8 mouse cellular contexts compared by ENCODE assay signal in genomic region chr2:119028941-119029551, GRCm38 (mm10). TPM values are rescaled to one million over a fixed set of nuclear protein-coding genes. Genes with fewer than 3 reads are reported as not detected.
DNase-seq lines count a peak whose midpoint lies in the region; ATAC-seq lines count a peak whose summit lies in the region.

TSS of gene Ccdc32 (minus strand) at chr2:119029393.

- no peaks in the 10 kb centered on the region for H3K9me3 ChIP-seq in hindbrain, embryonic 11.5 days (ENCODE audit: control insufficient read depth, low read length)

- WGBS in hindbrain, embryonic 11.5 days, result under 1% methylated on average over 28 of the region's 28 CpGs

- H3K27ac ChIP-seq in hindbrain, embryonic 11.5 days (ENCODE audit: low read depth, low read length), result no peak within 1 kb of the TSS

- peak within 1 kb of the TSS; percentile 58 for H3K9ac ChIP-seq in hindbrain, embryonic 11.5 days (ENCODE audit: low read depth, low read length)

- no peaks in the 10 kb centered on the region for H3K27me3 ChIP-seq in hindbrain, embryonic 11.5 days (ENCODE audit: control insufficient read depth, insufficient read depth, low read length)

- ATAC-seq in hindbrain, embryonic 11.5 days (ENCODE audit: low FRiP score), result peak; percentile 94

- no peaks in the 10 kb centered on the region for H3K36me3 ChIP-seq in hindbrain, embryonic 11.5 days (ENCODE audit: control insufficient read depth, insufficient read depth, low read length)

- H3K4me2 ChIP-seq in hindbrain, embryonic 11.5 days (replicated peaks; ENCODE audit: low read depth, low read length), result peak within 1 kb of the TSS; percentile 68

- DNase-seq in Muller cell, postnatal 12 days (ENCODE audit: inconsistent ontology term), result peak; percentile 93
- peak; percentile 95 for DNase-seq in cerebellum, adult 9-11 months
- peak; percentile 97 to 98 for DNase-seq in frontal cortex, adult 2 months (ENCODE audit: extremely low spot score in 1 of 2, low spot score in 1 of 2)
- DNase-seq in hindbrain, embryonic 11.5 days (ENCODE audit: low spot score), result peak; percentile 95
- peak; percentile 91 to 92 for DNase-seq in layer of hippocampus, postnatal 10 days (ENCODE audit: low spot score in 2 of 2)
- DNase-seq in lung, postnatal 10 days, result peak; percentile 99
- DNase-seq in ovary, postnatal 36 days (ENCODE audit: low spot score), result peak; percentile 89
- DNase-seq in thymus, postnatal 25 days, result peak; percentile 93

- peak within 1 kb of the TSS; percentile 56 for H3K4me3 ChIP-seq in hindbrain, embryonic 11.5 days (ENCODE audit: low read depth, low read length)

- no peaks in the 10 kb centered on the region for H3K4me1 ChIP-seq in hindbrain, embryonic 11.5 days (replicated peaks; ENCODE audit: control insufficient read depth, insufficient read depth, low read length)

RNA-seq across cellular contexts. Expression of gene Ccdc32, which starts in this region (rescaled TPM):
- polyA plus RNA-seq in frontal cortex, adult 2 months (2012; rRNA removed), result 42.7 and 44.2 TPM in 2 replicates
- polyA plus RNA-seq in hindbrain, embryonic 11.5 days (2014; fragmentation: Nextera tagmentation; extraction: Ambion mirVana), result 23.3 and 25.8 TPM in 2 replicates
- 10 to 100 TPM; 57.7 to 57.9 TPM for total RNA-seq in layer of hippocampus, postnatal 10 days (2021)
